Mouse (Mus musculus) kidney, adult 2 months (tissue): Measurements from ENCODE around the gene Gabrg3.

ENCODE experiments used
- CTCF ChIP-seq: fragments of 200-500 bp; conservative IDR thresholded peaks from 2 replicates; pipeline ENCODE4 v1.5.1; 2011; ENCODE audit warnings: low read depth, mild to moderate bottlenecking, control low read depth, low read length, moderate library complexity, mixed read lengths; ENCODE audit not compliant: insufficient read depth, insufficient read length
- POLR2A ChIP-seq: fragments of 200-500 bp; IDR thresholded peaks from one replicate; pipeline ENCODE4 v1.6.1; 2011; ENCODE audit warnings: low read depth, low read length, control low read depth

GRCm38 (mm10) chr7:57390046-57390445 is 3.1 kb upstream of the Gabrg3 start:
- no peak for TF ChIP-seq CTCF
- TF ChIP-seq POLR2A: no peak
